Mouse (Mus musculus) liver, embryonic 12.5 days (tissue): ENCODE data around the gene Fam192a. TPM values are rescaled to one million over a fixed set of nuclear protein-coding genes. Genes with fewer than 3 reads are reported as not detected.

Experiments used
- ATAC-seq: fragments of 200-750 bp; cut with Nextera tagmentation; 2 replicates; pipeline ENCODE4 v1.8.0; 2017; ENCODE audit warnings: moderate number of reproducible peaks, mild to moderate bottlenecking, moderate library complexity
- H3K27ac ChIP-seq: fragments of 300-500 bp; sonication (generic); 2 replicates; pipeline ENCODE4 v1.5.1; 2016; ENCODE audit warnings: mild to moderate bottlenecking
- H3K27me3 ChIP-seq: fragments of 300-500 bp; sonication (generic); replicated peaks from 2 replicates; pipeline ENCODE4 v1.6.1; 2016; ENCODE audit warnings: mild to moderate bottlenecking, moderate library complexity
- H3K36me3 ChIP-seq: fragments of 300-500 bp; sonication (generic); 2 replicates; pipeline ENCODE4 v1.6.1; 2016; ENCODE audit warnings: mild to moderate bottlenecking, moderate library complexity
- H3K4me1 ChIP-seq: fragments of 300-500 bp; sonication (generic); 2 replicates; pipeline ENCODE4 v1.6.1; 2016
- H3K4me2 ChIP-seq: fragments of 300-500 bp; sonication (generic); 2 replicates; pipeline ENCODE4 v1.6.1; 2016; ENCODE audit warnings: mild to moderate bottlenecking, moderate library complexity
- H3K4me3 ChIP-seq: fragments of 300-500 bp; sonication (generic); 2 replicates; pipeline ENCODE4 v1.5.1; 2016; ENCODE audit warnings: mild to moderate bottlenecking, moderate library complexity
- H3K9ac ChIP-seq: fragments of 300-500 bp; sonication (generic); 2 replicates; pipeline ENCODE4 v1.6.1; 2016; ENCODE audit warnings: mild to moderate bottlenecking, moderate library complexity
- H3K9me3 ChIP-seq: fragments of 300-500 bp; sonication (generic); replicated peaks from 2 replicates; pipeline ENCODE4 v1.6.1; 2016; ENCODE audit warnings: mild to moderate bottlenecking, moderate library complexity
- WGBS: fragments of 180-500 bp; shearing (Covaris S2); methylation state at CpG from one replicate; pipeline ENCODE4 v1.1.7; 2016; ENCODE audit not compliant: insufficient replicate concordance; 5-methylcytosine and 5-hydroxymethylcytosine counted together
- polyA plus RNA-seq: library from polyadenylated mRNA; unstranded; fragments of >200 nt; fragmentation: Nextera tagmentation; extraction: Ambion mirVana; gene quantifications from 2 replicates; pipeline ENCODE4 v1.2.1, GENCODE M21; 2016

Gene Fam192a
- polyA plus RNA-seq, 1 experiment from 2014 or later: 49.2 TPM

- H3K4me3 ChIP-seq: no peak overlapping the region
- no peaks in the 10 kb centered on the region for H3K4me1 ChIP-seq
- WGBS: 64% methylated on average over 7 of the region's 7 CpGs
- ATAC-seq: no peak
- H3K9ac ChIP-seq: no peak overlapping the region
- H3K27me3 ChIP-seq: peaks cover 49% of the 10 kb centered on the region
- no peaks in the 10 kb centered on the region for H3K9me3 ChIP-seq
- no peaks in the 10 kb centered on the region for H3K36me3 ChIP-seq
- no peak overlapping the region for H3K4me2 ChIP-seq
- H3K27ac ChIP-seq: no peak overlapping the region
These were observed 74.6 kb downstream of the Fam192a start for GRCm38 (mm10) chr8:94527178-94527577.

GRCm38 (mm10) chr8:94524554-94524953, 77.2 kb downstream of the Fam192a start:
- WGBS: 68% methylated on average over 9 of the region's 9 CpGs
- no peak overlapping the region for H3K9ac ChIP-seq
- peaks cover 38% of the 10 kb centered on the region for H3K27me3 ChIP-seq
- no peak overlapping the region for H3K4me2 ChIP-seq
- no peak overlapping the region for H3K27ac ChIP-seq
- no peaks in the 10 kb centered on the region for H3K4me1 ChIP-seq
- no peak overlapping the region for H3K4me3 ChIP-seq
- no peaks in the 10 kb centered on the region for H3K9me3 ChIP-seq
- ATAC-seq: no peak
- H3K36me3 ChIP-seq: no peaks in the 10 kb centered on the region

Other genes with a start within 250 kb of the Fam192a start
- 76.5 and 84.4 TPM in 2 replicates for gene Herpud1, start 215.6 kb downstream of the Fam192a start, polyA plus RNA-seq
- 0.08 and 0.12 TPM in 2 replicates for gene Nlrc5, start 167.6 kb downstream of the Fam192a start, polyA plus RNA-seq
- 3.3 and 3.9 TPM in 2 replicates for gene Cpne2, start 69.0 kb downstream of the Fam192a start, polyA plus RNA-seq
- gene Rspry1, start 60 bp downstream of the Fam192a start, polyA plus RNA-seq: 24.7 and 24.8 TPM in 2 replicates
- 42.3 and 44.9 TPM in 2 replicates for gene Arl2bp, start 64.6 kb upstream of the Fam192a start, polyA plus RNA-seq
- gene Pllp, start 94.3 kb upstream of the Fam192a start, polyA plus RNA-seq: 1.4 TPM in 2 replicates
- 0.07 and 0.23 TPM in 2 replicates for gene Ccl22, start 143.6 kb upstream of the Fam192a start, polyA plus RNA-seq
- 0.45 and 0.49 TPM in 2 replicates for gene Cx3cl1, start 170.0 kb upstream of the Fam192a start, polyA plus RNA-seq
- gene Ccl17, start 208.5 kb upstream of the Fam192a start, polyA plus RNA-seq: 0.36 TPM in 1 of 2 replicates, not detected in the other
- gene Coq9, start 236.3 kb upstream of the Fam192a start, polyA plus RNA-seq: 55.1 and 57.2 TPM in 2 replicates
- gene Ciapin1, start 236.4 kb upstream of the Fam192a start, polyA plus RNA-seq: 80.9 and 83.4 TPM in 2 replicates